Mouse (Mus musculus): ENCODE results near the gene Arid3b. TPM values are rescaled to one million over a fixed set of nuclear protein-coding genes. Genes with fewer than 3 reads are reported as not detected.

Gene Arid3b
- total RNA-seq, 2 experiments from 2014 or later, result 8.5 to 9.5 TPM

GRCm38 (mm10) chr9:57744462-57745091, 92.0 kb downstream of the Arid3b start:
- DNase-seq, result peak; percentile 58

Other genes with a start within 250 kb of the Arid3b start
- gene Ulk3, start 247.3 kb downstream of the Arid3b start, total RNA-seq (2021), result 10 to 100 TPM; 11.9 to 12.3 TPM
- not detected for gene Cplx3, start 230.5 kb downstream of the Arid3b start, total RNA-seq (2021)
- not detected for gene Lman1l, start 216.0 kb downstream of the Arid3b start, total RNA-seq (2021)
- 10 to 100 TPM; 42.1 to 47.0 TPM for gene Csk, start 183.2 kb downstream of the Arid3b start, total RNA-seq (2021)
- not detected for gene Cyp1a2, start 153.1 kb downstream of the Arid3b start, total RNA-seq (2021)
- not detected for gene Cyp1a1, start 148.9 kb downstream of the Arid3b start, total RNA-seq (2021)
- 10 to 100 TPM in 1 of 2 experiments, 1 to 10 TPM in 1; 8.9 to 10.0 TPM for gene Edc3, start 128.3 kb downstream of the Arid3b start, total RNA-seq (2021)
- 10 to 100 TPM; 43.5 to 49.1 TPM for gene Clk3, start 70.9 kb downstream of the Arid3b start, total RNA-seq (2021)
- gene Ubl7, start 74.2 kb upstream of the Arid3b start, total RNA-seq (2021), result 10 to 100 TPM; 66.3 to 66.5 TPM
- 10 to 100 TPM; 26.0 to 30.1 TPM for gene Sema7a, start 103.3 kb upstream of the Arid3b start, total RNA-seq (2021)
- gene Cyp11a1, start 169.6 kb upstream of the Arid3b start, total RNA-seq (2021), result under 1 TPM; 0.45 to 0.69 TPM
- under 1 TPM; 0.11 to 0.26 TPM for gene Stra6, start 227.0 kb upstream of the Arid3b start, total RNA-seq (2021)

All from heart, postnatal 4 days (tissue).